Mouse (Mus musculus): ENCODE results near the gene Fgd3.

- TF ChIP-seq GATA1 (IDR thresholded peaks at IDR 0.05; ENCODE audit: low read length) (no peak), TAL1 (IDR thresholded peaks at IDR 0.05; ENCODE audit: low read length) (no peak)
These were observed 2.1 kb upstream of the Fgd3 start for GRCm38 (mm10) chr13:49322169-49322568.

Measured in erythroblast, embryonic 14.5 days (primary cell).